Mouse (Mus musculus): Measurements from ENCODE around the gene Mal. TPM values are rescaled to one million over a fixed set of nuclear protein-coding genes. Genes with fewer than 3 reads are reported as not detected.
A peak's percentile ranks its signal among the peaks of the same experiment; 100 is the strongest.
"Not testable (repeated sequence)": the region's sequence is repeated elsewhere in the genome, so short reads cannot be mapped to it uniquely, and the experiment has no call there.

The Mal gene
- polyA plus RNA-seq, 1 experiment, result 5.1 TPM

DNA sequence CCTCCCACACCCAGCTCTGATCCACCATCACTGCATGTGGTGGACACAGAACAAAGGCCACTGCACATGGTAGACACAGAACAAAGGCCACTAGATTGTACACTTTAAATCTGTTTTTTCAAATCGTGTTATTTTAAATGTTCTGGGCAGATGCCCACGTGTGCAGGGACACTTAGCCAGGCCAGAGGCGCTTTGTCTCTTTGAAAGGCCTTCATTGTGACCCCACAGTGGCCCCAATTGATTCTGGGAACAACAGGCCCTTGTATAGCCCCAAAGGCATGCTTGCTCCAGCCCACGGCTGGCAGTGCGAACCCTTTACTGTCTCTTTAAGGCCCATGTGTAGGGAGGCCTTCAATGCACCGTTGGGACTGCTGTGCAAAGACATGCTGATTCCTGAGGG lies 29.1 kb downstream of the Mal start:
- WGBS, result 69% methylated on average over 6 of the region's 6 CpGs
- DNase-seq (ENCODE audit: low read depth, low spot score), result no peak

DNA sequence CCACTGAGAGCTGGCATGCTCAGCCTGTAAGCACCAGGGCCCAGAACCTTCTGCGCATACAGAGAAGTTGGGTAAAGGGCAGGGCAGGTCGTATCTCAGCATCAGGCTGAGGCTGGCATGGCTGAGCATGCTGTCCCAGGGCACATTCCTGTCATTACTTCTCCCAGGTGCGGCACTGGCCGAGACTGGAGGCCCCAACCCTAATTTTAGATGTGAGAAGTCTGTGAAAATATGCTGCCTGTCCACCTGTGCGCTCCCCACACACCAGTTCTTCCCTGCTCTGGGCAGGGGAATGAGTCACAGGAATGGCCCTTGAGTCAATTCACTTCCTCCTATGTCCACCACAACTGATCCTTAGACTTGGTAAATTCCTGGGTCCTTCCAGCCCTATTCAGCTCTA lies 30.8 kb downstream of the Mal start:
- no peak for DNase-seq (ENCODE audit: low read depth, low spot score)

DNA sequence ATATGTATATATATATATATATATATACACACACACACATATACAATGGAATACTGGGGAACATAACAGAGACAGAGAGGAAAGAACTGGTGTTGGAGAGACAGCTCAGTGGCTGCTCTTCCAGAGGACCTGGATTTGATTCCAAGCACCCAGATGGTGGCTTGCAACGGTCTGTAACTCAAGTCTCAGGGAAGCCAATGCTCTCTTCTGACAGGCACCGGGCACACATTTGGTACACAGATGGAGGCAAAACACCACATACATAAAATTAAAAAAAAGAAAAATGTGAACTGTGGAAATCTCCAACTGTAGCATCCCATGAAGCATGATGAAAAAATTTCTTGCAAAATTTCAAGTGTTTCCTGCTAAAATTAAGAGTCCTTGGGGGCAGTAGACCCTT lies 31.7 kb downstream of the Mal start:
- no peak for DNase-seq (ENCODE audit: low read depth, low spot score)
- WGBS, result 91% methylated on average over 2 of the region's 2 CpGs

More for the DNA sequence above, 30.8 kb downstream of the Mal start:
- whole genome bisulfite sequencing, result 42% methylated on average over 5 of the region's 5 CpGs

DNA sequence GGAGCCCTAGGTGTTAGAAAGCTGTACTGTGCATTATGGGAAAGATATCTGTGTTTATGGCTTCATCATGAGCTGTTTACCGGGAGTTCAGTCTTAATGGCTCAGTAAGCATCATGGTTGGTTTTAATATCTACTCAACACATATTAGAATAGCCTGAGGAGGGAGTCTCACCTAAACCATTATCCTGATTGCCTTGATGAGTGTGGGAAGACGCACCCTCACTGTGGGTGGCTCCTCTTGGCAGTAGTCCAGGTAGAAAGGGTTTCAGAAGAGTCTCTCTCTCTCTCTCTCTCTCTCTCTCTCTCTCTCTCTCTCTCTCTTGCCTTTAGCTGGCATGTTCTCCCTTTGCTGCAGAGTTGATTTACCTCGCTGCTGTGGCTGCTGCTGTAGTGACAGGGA lies 34.4 kb downstream of the Mal start:
- WGBS, result 15% methylated on average over 3 of the region's 3 CpGs

DNA sequence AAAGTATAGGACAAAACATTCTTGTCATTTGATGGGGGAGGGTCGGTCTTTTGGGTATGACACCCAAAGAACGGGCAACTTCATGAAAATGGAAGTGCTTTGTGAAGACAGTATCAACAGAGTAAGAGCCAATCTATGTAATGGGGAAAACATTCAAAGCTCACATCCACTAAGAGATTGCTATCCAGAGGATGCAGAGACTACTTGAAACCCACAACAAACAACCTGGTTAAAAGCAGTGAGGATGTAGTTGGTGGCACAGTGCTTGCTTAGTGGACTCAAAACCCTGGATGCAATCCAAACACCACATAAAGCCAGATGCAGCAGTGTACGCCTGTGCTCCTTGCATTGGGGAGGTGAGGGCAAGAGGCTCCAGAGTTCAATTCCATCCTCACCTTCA lies 37.2 kb downstream of the Mal start:
- WGBS, result 78% methylated on average over 3 of the region's 3 CpGs

More for the DNA sequence above, 34.4 kb downstream of the Mal start:
- DNase-seq (ENCODE audit: low read depth, low spot score), result no peak

DNA sequence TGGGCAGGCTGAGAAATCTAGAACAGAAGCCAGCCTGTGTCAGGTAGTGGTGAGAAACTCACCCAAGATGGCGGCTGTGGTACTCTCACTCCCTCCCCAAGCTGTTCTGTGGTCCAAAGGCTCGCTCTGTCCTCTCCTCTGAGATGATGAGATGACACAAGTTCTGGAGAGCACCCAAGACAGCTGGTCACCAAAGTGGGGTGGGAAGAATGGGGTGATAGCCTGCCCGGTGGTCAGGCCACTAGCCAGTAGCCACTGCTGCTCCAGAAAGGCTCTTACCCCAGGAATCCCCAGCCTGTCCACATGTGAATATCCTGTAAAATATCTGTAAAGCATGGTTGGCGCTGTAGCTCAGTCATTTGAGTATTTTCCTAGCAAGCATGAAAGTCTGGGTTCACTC lies 44.2 kb downstream of the Mal start:
- DNase-seq (ENCODE audit: low read depth, low spot score), result no peak
- WGBS, result 89% methylated on average over 4 of the region's 4 CpGs

More for the DNA sequence above, 37.2 kb downstream of the Mal start:
- DNase-seq (ENCODE audit: low read depth, low spot score), result no peak

DNA sequence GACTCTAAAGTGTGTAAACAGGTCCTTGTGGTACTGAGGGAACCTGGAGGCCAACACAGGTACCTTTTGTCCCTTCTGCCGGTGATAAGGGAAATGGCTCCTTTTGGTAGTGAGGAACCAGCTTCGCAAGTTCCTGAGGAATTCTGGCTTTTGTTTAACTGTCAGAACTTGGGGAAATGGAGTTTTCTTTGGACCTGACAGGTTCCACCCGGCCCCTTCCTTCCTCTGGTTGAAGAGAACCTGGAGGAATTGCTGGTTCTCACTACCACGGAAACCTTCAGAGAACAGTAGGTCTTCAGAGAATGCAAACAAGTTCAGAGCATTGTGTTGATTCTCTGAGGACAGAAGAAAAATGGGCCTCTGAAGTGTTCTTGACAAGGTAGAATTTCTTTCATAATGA lies 45.1 kb downstream of the Mal start:
- DNase-seq (ENCODE audit: low read depth, low spot score), result no peak
- 59% methylated on average over 4 of the region's 4 CpGs for WGBS

DNA sequence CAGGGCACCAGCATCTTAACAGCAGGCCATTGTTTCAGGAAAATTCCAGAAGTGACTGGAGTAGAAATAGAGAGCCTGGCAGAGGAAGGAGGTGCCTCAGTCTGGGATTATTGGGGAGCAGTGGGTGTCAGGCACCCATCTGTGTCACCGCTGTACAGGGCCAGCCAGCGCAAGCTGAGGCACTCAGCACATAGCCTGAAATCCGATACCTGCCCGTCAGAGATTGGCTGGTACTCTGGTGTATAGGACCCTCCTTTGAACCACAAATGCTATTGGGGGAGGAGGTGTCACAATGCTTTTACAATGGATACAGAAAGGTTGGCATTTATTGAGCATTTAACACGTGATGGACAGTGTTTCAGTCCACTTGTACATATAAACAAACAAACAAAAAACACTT lies 47.5 kb downstream of the Mal start:
- 33% methylated on average over 5 of the region's 5 CpGs for WGBS
- DNase-seq (ENCODE audit: low read depth, low spot score), result no peak

DNA sequence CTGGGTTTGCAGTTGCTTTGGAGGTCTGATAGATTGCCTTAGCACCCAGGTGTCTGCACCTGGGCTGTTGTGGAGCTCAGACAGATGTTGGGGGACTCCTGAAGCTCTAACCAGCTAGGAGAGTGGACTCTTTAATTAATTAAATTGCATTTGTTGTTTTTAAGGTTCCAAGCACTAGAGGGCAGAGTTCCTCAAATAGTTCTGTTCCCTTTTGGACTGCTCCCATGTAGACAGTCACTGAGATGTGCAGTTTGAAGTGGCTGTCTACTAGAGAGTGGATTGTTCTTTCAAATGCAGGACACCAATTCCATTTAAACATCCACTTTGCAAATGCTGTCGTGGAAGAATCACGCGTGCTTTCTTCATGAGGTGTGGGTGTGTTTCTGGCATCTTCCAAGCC lies 48.3 kb downstream of the Mal start:
- no peak for DNase-seq (ENCODE audit: low read depth, low spot score)
- 35% methylated on average over 3 of the region's 3 CpGs for WGBS

DNA sequence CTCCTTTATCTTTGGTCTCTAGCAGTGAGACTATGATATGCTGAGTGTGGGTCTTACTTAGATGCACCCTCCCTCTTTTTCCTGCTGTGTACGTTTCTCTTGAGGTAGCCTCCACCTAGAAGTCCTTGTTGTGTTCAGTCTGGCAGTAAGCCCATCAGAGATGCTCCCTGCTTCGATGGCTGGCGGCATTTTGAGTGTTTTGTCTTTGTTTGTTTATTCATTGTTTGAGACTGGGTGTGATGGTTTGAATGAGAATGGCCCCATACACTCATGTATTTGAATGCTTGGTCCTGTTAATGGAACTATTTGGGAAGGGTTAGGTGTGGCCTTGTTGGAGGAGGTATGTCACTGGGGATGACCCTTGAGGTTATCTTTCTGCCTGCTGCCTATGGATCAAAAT lies 51.3 kb downstream of the Mal start:
- no peak for DNase-seq (ENCODE audit: low read depth, low spot score)
- WGBS, result 87% methylated on average over 3 of the region's 3 CpGs

DNA sequence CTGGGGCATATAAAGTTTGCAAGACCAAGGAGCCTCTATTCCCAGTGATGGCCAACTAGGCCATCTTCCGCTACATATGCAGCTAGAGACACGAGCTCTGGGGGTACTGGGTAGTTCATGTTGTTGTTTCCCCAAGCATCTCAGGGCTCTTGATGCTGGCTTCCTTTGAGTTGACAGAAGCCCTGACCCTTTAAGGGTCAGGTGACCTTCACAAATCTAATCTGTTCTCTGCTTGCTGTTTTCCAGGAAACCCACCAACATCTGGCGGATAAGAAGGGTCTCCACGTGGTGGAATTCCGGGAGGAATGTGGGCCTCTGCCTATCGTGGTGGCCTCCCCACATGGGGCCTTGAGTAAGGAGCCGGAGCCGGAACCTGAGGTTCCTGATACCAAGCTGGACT lies 53.1 kb downstream of the Mal start:
- not testable (repeated sequence) for DNase-seq (ENCODE audit: low read depth, low spot score)
- WGBS, result 92% methylated on average over 6 of the region's 8 CpGs

DNA sequence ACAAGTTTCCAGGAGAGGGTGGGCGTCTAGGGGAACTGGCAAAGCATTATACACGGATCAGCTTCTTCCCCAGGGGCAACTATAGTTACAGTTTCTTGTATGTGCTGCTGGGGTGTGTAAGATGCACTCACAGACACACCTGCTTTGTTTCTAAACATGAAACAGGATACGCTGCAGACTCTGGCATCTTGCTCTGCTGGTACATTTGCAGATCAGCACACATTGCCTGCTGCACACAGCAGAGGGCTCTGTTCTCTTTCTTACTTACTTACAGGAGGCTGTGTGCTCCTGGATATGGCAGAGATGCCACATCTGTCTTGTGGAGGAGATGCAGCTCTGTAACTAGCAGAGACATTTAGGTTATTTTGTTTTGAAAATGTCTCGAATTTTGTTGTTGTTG lies 65.7 kb downstream of the Mal start:
- WGBS, result 67% methylated on average over 4 of the region's 4 CpGs
- no peak for DNase-seq (ENCODE audit: low read depth, low spot score)

DNA sequence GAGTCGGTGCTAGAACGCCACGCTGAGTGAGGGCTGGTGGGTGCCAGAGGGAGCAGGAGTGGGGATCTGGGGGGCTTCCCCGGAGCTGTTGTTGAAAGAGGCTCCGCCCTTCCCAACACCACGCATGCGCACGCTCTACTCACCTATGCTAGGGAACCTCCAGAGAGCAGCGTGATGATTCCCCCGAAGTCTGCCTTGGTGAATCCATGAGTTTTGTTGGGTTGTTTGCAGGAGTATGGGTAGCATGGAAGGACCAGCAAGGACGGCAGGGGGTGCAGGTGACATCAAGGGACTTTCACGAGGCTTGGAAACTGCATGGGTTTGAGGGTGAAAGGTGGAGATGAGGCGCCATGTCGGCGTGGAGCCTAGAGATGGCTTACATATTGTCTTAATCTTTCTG lies 66.3 kb downstream of the Mal start:
- WGBS, result 52% methylated on average over 15 of the region's 15 CpGs
- DNase-seq (ENCODE audit: low read depth, low spot score), result no peak

DNA sequence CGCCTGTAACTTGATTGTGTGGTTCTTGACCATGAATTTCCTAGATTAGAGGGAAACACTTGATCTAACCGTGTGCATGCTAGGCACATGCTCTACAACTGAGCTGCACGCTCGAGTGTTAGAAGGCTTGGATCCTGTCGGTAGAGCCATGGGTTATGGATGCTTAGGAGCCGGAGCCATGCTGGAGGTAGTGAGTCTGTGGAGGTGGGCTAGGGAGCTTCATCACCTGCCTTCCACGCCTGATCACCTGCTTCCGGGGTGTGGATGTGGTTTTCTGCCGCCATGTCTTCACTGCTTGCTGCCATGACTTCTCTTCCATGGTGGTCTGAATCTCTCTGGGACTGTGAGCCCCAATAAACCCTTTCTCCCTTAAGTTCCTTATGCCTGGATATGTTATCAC lies 67.6 kb downstream of the Mal start:
- 91% methylated on average over 9 of the region's 9 CpGs for WGBS
- no peak for DNase-seq (ENCODE audit: low read depth, low spot score)

DNA sequence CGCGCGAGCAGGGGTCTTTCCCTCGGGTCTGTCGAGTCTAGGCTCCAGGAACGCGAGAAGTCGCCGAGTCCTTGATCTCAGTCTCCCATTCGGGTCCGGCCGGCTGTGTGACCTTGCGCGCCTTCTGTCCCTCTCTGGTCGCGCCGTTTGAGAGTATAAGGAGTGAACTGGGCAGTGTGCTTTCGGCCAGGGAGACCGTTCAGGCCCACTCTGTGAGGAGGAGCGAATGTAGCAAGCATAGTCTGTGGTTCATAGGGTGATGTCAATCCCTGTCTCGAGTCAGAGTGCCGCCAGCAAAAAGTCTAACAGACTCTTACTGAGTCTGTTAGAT lies 69.0 kb downstream of the Mal start:
- under 1% methylated on average over 22 of the region's 22 CpGs for WGBS
- DNase-seq (ENCODE audit: low read depth, low spot score), result no peak

DNA sequence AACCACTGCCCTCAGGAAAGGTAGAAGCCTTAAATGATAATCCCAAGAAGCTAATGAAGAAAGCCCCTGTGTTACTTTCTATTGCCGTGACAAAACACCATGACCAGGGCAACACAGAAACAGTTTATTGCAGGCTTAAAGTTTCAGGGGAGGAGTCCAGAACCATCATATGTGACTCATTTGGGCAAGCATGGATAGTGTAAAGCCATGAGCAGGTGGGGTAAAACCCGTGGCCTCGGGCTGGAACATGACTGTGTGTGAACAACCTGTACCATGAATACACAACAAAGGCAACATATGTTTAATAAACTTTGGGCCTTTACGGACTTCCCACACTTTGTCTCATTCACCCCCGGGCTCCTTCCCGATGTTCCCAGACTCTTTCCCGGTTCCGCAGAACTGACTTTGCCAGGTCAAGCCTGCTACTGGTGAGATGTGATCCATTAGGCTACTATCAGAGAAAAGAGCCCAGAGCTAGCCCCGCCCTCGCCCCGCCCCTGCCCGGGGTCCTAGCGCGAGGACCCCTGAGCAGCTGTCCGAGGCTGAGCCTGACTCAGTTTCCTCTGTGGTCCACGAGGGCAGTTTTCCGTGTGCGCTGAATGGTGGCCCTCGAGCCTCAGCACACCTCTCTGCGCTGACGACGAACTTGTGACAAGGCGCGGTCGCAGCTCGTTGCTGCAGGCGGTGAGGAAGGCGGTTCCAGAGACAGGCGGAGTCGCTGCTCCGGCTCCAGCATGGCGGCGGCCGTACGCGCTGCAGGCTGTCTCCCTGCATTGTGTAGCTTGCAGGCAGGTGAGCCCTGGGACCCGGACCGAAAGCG lies 69.6 kb downstream of the Mal start, which contains the start of the genes Zfp661 and Mrps5:
Gene Zfp661, minus strand, starts transcription at position 401 of the 820 bp plus-strand sequence.
Gene Mrps5, plus strand, starts transcription at position 529 of the 820 bp plus-strand sequence.
- DNase-seq (ENCODE audit: low read depth, low spot score), result peak; percentile 39
- 2% methylated on average over 39 of the region's 39 CpGs for WGBS

DNA sequence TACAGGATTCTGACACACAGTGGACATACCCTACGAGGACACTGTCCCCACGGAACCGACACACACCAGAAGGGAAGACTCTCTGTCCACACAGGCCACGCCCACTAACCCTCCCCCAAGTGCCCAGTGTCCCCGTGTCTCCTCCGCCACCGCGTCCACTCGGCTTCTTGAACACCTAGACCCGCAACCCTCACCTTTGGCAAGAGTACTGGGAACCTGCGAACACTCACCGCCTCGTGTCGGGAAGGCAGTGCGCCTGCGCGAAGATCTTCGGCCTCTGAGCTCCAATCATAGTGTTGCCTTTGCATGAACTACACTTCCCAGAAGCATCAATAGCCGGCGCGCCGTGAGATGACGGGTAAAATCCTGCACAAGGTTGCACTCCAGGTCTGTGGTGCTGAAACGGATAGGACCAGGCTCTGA lies 72.0 kb downstream of the Mal start:
- peak; percentile 90 for DNase-seq (ENCODE audit: low read depth, low spot score)
- WGBS, result under 1% methylated on average over 24 of the region's 24 CpGs

Other genes with a start within 250 kb of the Mal start
- gene Gpat2, start 231.5 kb downstream of the Mal start, polyA plus RNA-seq (2012; rRNA removed), result 0.12 and 0.16 TPM in 2 replicates
- gene Fahd2a, start 212.1 kb downstream of the Mal start, polyA plus RNA-seq (2012; rRNA removed), result 10.9 and 11.6 TPM in 2 replicates
- gene Kcnip3, start 134.6 kb downstream of the Mal start, polyA plus RNA-seq (2012; rRNA removed), result 1.2 TPM in 2 replicates
- 0.09 and 0.15 TPM in 2 replicates for gene Prom2, start 115.2 kb downstream of the Mal start, polyA plus RNA-seq (2012; rRNA removed)
- gene Zfp661, start 69.6 kb downstream of the Mal start, polyA plus RNA-seq (2012; rRNA removed), result 1.7 and 3.1 TPM in 2 replicates
- gene Mrps5, start 69.5 kb downstream of the Mal start, polyA plus RNA-seq (2012; rRNA removed), result 58.7 and 66.7 TPM in 2 replicates
- 299 and 309 TPM in 2 replicates for gene Mall, start 73.2 kb upstream of the Mal start, polyA plus RNA-seq (2012; rRNA removed)
- 3.5 and 4.2 TPM in 2 replicates for gene Nphp1, start 132.2 kb upstream of the Mal start, polyA plus RNA-seq (2012; rRNA removed)
- 63.0 and 70.6 TPM in 2 replicates for gene Mtln, start 135.8 kb upstream of the Mal start, polyA plus RNA-seq (2012; rRNA removed)
- gene Bub1, start 175.2 kb upstream of the Mal start, polyA plus RNA-seq (2012; rRNA removed), result 4.3 and 7.0 TPM in 2 replicates
- 0.17 and 0.26 TPM in 2 replicates for gene Acoxl, start 182.2 kb upstream of the Mal start, polyA plus RNA-seq (2012; rRNA removed)